Mouse (Mus musculus) ES-Bruce4 (cell line): Measurements from ENCODE around the gene C330007P06Rik.

Experiments
- CTCF ChIP-seq: IDR thresholded peaks from one replicate; pipeline ENCODE4 v1.8.1; 2011; ENCODE audit warnings: low read depth, low read length
- EP300 ChIP-seq: IDR thresholded peaks from 2 replicates; pipeline ENCODE4 v1.6.1; 2011; ENCODE audit warnings: low read depth, low read length; ENCODE audit not compliant: insufficient read depth
- POLR2A ChIP-seq: IDR thresholded peaks from one replicate; pipeline ENCODE4 v1.8.1; 2011; ENCODE audit warnings: low read length; ENCODE audit not compliant: insufficient read depth

GRCm38 (mm10) chrX:36803189-36803588 is 70.7 kb downstream of the C330007P06Rik start:
- TF ChIP-seq POLR2A (no peak), CTCF (no peak), EP300 (no peak)
